Mouse (Mus musculus) left cerebral cortex, adult 9 months (tissue): ENCODE data around the gene Grem2.

Source experiments
- DNase-seq, 2 experiments: peaks; one replicate each; pipeline ENCODE4 v3.0.0; 2022; ENCODE audit warnings: low spot score in 2 of 2

The Grem2 gene

DNA sequence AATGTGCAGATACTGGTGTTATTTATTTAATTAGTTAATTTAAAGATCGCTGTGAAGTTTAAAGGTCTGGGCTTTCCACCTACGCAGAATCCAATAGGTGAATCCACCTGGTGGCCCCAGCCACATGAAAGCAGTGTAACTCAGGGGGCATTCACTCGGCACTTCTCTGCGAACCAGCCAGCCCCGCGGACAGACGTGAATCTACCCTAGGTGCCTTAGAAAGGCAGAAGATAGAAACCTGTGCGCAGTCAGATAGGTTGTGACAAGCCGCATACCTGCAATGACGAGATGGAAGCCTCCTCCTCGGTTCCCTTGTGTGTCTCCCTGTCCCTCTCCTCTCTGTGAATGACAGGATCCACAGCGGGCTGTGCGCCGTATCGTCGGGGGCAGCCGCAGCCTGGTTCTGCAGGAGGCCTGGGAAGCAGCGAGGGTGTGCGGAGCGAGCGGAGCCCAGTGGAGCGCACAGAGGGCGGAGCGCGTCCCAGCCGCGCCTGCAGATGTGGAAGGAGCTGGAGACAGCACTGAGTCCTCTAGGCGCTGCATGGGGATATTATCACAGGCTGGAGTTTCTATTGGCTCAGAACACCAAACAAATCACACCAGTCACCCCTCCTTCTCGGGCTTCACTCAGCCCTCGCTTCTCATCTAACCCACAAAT is at the start of gene Grem2:
Gene Grem2 (minus strand): TSS at position 522 of the 658 bp plus-strand sequence.
- DNase-seq: peak in 1 of 2 experiments; percentile 72

DNA sequence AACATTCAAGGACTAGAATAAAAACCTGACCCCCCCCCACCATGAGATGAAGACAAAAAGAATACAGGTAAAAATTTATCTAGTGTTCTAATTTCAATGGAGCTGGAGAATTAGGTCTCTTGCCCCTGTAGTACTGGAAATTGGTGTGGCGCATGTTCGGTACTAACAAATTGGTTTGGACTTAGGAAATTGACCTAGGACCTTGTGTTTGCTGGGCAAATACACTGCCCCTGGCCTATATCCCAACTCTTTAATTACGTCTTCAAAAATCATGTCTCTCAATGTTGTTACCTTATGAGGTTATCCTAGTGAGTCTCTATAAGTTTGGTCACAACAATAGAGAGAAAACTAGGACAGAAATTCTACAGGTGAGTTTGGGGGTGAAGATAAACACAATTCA is 38.2 kb upstream of the Grem2 start:
- no peak for DNase-seq

DNA sequence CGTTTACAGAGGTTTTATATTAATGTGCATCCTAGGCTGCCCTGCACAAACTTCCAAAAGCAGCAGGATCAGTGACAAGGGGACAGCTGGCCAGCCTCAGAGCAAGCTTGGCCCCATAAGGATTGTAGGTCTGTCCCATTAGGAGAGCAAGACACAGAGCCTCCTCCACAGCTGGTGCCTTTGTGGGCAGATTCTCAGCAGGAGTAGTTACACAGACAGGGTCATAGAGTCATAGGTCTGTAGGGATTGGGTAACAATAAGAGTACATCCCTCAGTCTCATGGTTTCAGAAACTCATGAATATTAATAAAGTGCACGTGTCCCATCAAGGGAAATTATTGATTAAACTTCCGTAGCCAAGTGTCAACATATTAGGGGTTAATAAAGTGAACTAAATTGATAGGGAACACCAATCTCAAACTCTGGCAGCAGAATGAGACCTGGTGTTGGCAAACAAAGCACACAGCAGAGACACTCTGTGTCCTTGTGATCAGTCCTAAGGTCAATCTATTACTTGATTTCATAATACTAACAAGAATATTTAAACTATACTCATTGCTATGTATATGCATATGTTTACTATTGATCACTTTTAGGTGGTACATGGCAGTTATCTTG is 9.5 kb upstream of the Grem2 start:
- no peak for DNase-seq

DNA sequence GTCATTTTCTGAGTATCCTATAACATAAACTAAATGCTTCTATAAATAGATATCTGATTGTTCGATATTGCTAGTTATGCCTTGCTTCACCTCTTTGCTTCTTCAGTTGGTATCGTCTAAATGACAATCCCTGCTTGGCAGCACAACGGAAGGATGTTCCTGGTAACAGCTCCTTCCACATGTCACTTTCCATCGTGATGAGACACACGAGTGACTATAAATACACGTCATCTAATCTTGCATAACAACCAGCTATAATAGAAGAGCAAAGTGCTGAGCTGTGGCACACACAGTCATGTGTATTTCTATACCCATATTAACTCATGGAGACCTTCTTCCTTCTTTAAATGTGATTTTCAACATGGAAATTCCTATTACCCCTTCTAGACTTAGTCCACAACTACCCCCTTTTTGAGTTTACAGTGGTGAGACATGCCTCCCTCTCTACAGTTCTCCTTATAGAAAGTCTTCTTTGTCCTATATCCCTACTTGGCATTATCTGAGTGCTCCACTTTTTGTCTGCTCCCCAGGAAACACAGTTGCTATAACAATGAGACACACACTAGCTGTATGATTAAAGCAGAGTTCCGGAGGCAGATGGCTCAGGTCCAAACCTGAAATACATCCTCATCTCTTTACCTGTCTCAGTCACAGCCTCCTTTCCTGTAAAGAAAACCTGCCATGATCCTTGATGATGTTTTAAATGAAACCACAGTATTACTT is 8.0 kb upstream of the Grem2 start:
- no peak for DNase-seq

DNA sequence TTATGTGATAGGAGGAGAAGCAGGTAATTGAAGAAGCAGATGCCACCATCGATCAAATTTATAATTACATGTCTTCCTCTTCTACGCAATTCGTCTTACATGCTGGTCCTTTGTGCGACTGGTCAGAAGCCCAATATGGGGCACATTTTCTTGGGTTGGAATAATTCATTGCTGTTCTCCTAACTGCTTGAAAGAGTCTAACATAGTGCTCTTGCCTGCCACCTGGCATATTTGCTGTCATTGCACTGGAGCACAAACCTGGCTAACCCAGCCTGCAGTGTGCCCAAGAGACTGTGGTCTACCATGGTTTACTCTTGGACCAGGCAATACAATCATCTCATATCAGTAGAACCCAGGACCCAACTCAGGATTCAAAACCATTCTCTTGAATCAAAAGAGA is 2.7 kb downstream of the Grem2 start:
- no peak for DNase-seq

DNA sequence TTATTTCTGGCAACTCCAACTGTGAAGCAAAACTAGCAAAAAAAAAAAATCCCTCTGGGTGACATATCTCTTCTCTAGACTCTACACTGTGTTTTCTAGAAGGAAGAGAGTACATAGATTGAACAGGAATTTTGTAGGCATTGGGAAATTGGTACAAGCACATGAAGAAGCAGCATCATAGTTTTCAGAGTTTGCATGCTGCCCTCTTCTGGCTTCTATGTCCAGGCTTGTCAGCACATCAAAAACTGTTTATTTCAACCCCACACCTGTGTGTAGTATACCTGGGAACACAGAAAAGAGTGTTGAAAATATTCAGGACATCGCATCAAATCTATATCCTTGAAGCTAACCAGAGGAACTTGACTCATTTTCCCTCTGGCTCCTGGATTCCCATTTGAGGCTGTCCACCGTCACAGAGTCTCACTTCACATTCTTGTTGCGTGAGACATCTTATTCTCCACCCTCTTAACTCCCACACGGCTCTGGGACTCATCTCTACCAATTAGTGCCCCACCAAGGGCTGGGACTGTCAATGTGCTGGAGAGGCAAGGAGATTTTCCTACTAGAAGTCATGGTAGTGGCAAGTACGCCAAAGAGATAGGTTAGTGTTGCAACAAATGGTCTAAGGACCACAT is 3.3 kb downstream of the Grem2 start:
- DNase-seq: no peak

DNA sequence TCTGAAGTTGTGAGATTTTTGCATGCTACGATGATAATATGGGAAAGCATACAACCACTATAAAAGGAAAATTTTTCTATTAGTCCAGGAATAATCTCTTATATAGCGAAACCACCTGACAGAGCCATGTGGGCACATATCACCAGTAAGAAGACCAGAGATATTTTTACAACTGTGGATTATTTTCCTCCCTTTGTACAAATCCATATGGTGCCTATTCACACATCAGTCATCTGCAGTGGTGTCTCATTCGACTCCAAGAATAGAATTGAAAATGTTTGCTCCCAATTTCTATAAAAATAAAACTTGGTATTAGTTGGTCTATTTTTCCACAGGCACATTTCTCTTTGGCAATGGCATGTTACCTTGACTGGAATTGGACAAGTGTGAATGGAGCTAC is 11.8 kb downstream of the Grem2 start:
- no peak for DNase-seq

DNA sequence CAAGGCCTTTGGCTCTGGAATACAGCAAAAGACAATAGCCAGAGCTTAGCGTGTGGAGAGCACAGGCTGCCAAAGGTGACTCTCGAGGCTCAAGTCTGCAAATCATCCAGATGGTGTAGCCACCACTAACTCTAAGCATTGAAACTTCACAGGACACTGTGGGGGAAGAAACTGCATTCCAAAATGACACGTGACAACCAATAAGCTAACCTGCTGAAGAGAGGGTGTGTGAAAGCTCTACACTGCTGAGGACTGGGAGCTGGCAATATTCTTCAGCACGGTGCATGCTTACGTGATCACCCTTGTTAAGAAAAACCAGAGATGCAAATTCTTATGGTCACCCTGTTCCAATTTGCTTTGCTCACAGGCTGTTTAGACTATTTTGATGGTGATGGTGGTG is 13.4 kb downstream of the Grem2 start:
- no peak for DNase-seq

DNA sequence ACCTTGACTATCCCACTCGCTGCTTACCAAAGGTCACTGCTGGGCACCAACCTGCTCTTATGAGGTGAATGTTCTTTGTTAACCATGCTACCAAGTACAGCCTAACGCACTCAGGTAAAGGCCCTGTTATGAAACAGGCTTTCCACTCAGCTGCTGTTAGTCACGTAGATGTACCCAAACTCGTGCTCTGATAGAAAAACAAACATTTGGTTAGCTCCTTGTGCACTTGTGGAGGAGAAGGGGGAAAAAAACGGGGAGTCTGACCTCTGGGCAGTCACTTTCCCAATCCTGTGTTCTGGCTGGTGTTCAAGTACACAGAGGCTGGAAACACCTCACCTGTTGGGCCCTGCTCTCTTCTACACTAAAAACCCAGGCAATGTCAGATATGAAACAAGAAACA is 14.0 kb downstream of the Grem2 start:
- no peak for DNase-seq

DNA sequence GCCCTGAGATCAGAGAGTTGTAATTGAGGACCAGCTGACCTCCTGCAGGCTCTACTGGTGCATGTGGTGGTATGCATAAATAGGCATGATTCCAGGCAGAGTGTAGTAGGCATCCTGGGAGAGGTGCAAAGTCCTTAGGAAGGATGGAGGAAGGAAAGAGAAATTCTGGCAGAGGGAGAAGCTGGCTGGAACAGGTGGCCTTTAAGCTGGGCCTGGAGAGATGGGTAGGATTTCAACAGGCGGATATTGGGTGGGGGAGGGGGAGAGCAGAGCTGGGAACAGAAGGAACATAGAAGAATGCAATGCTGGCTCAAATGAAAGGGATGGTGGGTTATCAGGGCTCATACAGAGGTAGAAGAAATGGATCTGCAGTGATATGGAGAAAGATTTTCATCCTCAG is 18.9 kb downstream of the Grem2 start:
- no peak for DNase-seq

DNA sequence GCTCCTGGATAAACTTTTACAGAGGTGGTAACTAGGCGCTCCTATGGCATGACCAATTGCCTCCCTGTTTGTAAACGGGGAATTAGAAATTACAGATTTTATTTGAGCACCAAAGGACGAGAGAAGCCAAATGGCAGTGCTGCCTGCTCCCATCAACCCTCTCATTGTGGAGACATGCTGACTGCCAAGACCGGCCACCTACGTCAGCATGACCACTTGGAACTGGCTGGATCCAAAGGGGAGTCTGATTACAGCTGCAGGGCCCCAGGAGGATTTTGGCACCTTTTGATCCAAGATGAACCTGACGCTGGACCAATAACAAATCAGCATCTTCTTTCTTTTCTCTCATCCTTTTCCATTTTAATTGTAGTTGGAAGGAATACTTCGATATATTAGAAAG is 29.1 kb downstream of the Grem2 start:
- DNase-seq: no peak

DNA sequence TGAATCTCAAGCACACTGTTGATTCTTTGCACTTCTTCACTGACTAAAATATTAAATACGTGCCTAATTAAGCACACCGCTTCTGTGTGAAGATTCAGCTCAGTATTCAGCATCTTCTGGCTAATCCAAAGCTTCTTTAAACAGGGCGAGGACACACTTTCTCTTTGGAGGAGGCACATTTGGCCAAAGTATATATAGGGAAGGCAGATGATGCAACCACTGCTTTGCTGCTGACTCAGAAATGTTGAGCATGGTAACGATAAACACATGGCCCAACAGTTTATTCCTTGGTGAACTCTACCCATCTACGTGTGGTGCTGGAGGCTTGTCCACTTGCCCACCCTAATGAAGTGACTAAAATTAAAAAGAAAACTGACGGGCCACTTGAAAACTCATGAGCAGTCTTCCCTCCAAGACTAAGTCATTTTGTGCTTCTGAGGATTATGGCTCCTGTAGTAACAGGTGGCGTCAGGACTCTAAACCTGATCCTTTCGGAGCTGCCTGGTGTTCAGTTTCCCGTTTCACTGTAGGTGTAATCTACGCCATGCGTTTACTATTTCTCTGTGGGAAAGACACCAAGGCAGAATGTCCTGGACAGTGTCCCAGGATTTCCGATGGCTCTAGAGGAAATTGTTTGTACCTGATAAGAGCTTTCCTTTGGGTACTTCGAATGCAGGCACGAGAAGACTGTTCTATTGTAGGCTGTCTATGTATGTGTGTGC is 32.8 kb downstream of the Grem2 start:
- DNase-seq: no peak

DNA sequence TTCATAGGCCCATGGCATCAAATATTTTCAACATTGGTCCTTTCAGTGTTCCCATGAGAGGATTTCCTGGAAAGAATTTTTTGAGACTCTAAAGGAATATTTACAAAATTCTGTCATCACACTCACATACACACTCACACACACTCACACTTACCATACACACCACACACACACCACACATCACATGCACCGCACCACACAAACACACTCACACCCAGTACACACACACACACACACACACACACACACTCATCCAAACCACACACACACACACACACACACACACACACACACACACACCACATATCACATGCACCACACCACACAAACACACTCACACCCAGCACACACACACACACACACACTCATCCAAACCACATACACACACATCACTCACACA is 33.5 kb downstream of the Grem2 start:
- no peak for DNase-seq

DNA sequence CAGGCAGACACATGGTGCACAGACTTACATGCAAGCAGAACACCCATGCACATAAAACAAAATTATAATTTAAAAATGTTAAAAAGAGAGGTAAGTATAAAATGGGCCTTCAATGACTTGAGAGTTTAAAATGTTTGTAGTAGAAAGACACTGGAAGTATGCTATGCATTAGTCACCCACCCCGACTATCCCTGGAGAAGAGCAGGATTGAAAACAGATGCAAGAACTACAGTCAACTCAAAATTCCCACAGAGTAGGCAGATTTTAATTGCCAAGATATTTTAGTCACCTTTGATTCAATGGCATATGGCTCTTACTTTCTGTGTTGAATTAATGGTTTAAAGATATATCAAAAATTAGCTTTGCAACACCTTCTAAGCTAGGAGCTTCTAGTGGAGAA is 39.1 kb downstream of the Grem2 start:
- no peak for DNase-seq

DNA sequence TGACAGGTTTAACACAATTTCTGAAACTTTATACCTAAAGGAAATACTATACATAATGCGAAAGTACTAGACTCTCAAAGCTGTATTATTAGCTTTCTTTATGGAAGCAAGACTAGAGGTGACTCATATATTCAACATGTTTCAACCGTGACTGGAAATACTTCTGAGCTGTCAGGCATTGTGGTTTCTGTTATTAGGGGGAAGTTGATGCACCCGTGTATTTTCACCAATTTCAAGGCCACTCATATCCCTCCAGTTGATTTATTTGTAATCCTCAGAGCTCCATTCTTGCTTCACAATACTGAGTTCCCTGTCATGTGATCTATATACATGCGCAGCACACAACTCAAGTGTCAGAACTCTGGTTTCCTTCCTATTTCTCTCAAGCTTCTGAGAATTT is 46.4 kb downstream of the Grem2 start:
- DNase-seq: no peak

DNA sequence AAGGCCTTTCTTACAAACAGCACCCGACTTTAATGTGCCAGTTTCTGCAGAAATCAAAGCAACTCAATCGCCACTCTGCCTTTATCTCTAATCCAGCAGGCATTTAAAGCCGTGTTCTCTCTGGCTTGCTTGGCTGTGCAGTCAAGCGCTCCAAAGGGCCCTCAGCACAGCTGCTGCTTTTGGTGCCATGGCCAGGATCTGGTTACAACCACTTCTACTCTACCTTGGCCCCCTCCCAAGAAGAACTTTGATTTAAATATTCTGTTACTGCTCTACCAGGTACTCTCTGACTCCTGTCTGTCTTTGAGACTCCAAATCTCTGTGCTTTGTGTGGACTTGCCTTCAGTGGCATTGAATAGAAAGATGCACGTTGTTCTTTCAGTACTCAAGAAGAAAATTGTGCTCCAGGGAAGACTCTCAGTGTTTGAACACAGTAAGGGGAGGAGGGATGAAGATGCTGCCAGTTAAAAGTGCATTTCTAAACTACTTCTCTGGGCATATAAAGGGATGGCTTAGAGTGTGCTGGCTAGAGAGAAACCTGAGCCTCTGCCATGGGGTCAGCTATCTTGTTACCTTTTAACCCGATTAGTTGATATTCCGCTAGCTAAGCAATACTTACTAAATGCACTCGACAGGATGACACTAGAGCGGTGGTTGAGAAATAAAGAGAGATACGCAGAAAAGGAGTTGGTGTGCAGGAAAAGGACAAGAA is 61.1 kb downstream of the Grem2 start:
- no peak for DNase-seq

DNA sequence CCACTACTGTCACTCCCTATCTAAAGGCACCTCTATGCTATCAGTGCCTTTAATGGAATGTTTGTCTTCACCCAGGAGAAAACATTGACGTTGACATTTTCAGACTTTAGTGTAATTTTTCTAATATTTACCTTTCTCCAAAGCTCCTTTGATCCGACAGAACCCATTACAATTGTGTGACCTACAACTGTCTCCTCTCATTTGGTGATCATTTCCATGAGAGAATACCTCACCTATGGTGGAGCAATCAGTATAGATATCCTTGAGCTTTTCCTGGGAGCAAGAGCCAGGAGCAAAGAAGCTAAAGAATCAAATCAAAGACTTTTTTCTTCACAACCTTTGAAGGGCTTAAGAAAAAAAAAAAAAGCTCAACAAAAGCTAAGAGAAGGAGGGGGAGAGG is 65.4 kb downstream of the Grem2 start:
- no peak for DNase-seq

DNA sequence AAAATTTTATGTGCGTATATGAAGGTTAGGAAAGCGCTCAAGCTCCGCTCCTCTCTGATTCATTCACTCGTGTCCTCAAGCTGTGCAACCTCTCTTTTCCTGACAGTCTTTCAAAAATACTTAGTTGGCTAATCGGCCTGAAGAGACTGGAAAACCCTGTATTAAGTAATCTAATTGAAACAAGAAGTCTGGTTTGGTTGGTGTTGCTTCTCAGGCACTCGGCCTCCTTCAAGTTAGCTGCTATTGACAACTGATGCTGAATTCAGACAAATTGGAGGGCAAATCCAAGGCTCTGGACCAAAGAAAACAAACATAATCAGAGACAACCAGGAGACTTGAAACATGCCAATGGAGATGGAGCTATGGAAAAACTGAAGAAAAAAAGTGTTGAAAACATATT is 76.8 kb downstream of the Grem2 start:
- no peak for DNase-seq

DNA sequence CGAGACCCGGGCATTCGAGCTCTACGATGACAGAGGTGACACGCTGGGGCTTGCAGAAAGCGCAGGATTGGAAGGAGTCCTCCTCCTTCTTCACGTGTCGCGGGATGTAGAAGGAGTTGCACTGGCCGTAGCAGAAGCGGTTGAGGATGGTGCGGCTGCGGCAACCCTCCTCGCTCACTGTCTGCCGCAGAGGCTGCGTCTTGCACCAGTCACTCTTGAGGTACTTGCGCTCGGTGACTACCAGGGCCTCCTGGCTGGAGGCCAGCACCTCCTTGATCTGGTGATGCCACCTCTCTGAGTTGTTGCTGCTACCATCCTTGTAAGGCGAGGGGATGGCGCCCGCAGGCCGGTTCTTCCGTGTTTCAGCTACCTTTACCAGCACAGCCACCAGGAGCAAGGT is 84.8 kb downstream of the Grem2 start:
- DNase-seq: no peak

DNA sequence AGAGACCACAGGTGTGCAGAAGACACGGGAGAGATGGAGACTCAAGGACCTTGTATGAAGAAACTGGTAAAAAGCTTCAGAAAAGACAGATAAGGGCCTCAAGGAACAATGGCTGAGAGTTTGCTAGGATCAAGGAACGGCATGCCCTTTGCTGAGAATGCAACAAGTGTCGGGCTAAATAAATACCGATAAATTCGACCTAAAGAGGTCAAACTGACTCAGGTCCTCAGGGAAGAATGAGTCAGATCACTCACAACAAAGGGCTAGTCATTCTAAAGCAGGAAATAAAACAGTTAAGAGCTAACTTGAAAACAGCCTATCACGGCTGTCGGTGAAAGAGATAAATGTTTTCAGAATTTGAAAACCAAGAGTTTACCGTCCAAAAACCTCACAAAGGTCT is 95.1 kb downstream of the Grem2 start:
- DNase-seq: no peak

DNA sequence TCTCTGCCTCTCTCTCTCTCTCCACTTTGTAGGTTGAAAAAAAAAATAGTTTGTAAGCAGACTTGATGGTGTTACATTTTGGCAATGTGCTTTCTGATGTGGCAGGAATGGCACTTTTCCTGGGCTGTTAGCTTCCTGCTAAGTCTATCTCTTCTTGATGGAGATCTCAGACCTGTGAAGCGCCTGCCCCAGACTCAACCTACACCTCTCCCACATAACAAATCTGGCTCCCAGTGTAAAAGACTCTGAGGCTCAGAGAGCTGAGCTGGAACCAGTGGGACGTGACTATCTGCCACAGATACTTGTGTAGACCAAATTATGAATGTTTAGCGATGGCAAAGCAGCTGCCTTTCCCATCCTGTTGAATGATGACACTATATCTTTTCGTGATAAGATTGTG is 109.8 kb downstream of the Grem2 start:
- peak; percentile 4 to 20 for DNase-seq

DNA sequence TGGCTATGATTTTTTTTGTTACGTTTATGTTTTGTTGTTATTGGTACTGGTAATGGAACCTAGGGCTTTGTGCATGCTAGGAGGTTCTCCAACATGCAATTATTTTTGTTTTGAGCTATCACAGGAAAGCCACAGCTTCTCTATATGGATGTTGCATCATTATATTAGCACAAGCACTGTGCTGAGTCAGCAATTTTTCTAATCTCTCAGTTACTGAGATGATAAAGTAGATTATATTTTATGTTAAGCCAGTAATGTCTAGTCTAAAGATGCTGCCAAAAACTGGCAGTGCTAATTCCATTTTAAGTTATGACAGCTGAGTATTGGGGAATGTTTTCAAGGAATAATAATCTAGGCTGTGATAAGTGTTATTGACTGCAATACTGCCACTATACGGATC is 133.0 kb downstream of the Grem2 start:
- no peak for DNase-seq
